Mouse (Mus musculus) T-cell, adult 2 months (primary cell): ENCODE data around the gene Ttc25.
"Not testable (repeated sequence)": the region's sequence is repeated elsewhere in the genome, so short reads cannot be mapped to it uniquely, and the experiment has no call there.

Source experiments
- DNase-seq: peaks from one replicate; pipeline ENCODE4 v3.0.0; 2022; ENCODE audit warnings: low spot score

The Ttc25 gene

GRCm38 (mm10) chr11:100528375-100529165, 16.8 kb upstream of the Ttc25 start:
- DNase-seq = no peak

GRCm38 (mm10) chr11:100533871-100534270, 11.5 kb upstream of the Ttc25 start:
- no peak for DNase-seq

DNA sequence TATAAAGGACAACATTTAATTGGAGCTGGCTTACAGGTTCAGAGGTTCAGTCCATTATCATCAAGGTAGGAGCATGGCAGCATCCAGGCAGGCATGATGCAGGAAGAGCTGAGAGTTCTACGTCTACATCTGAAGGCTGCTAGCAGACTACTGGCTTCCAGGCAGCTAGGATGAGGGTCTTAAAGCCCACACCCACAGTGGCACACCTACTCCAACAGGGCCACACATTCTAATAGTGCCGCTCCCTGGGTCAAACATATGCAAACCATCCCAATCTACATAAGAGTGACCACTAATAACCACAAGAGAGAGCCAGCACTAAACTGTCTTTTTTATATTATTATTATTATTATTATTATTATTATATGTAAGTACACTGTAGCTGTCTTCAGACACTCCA, 11.0 kb upstream of the Ttc25 start:
- DNase-seq = not testable (repeated sequence)

DNA sequence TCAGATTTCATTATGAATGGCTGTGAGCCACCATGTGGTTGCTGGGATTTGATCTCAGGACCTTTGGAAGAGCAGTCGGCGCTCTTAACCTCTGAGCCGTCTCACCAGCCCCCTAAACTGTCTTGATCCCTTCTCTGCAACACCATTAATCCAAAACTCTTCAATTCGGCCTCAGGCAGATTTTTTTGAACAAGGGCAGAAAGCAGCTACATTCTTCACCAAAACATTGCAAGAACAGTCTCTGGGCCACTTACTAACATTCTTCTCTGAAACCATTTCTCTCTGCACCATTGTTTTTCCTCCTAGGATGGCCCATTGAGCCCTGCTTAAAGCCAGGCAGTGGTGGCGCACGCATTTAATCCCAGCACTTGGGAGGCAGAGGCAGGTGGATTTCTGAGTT, 10.6 kb upstream of the Ttc25 start:
- DNase-seq = not testable (repeated sequence)

GRCm38 (mm10) chr11:100535996-100536395, 9.4 kb upstream of the Ttc25 start:
- DNase-seq = no peak

- no peak for DNase-seq
Measured at GRCm38 (mm10) chr11:100536466-100536865, 8.9 kb upstream of the Ttc25 start.

GRCm38 (mm10) chr11:100540966-100541365, 4.4 kb upstream of the Ttc25 start:
- DNase-seq = no peak

GRCm38 (mm10) chr11:100541577-100541976, 3.8 kb upstream of the Ttc25 start:
- no peak for DNase-seq

DNA sequence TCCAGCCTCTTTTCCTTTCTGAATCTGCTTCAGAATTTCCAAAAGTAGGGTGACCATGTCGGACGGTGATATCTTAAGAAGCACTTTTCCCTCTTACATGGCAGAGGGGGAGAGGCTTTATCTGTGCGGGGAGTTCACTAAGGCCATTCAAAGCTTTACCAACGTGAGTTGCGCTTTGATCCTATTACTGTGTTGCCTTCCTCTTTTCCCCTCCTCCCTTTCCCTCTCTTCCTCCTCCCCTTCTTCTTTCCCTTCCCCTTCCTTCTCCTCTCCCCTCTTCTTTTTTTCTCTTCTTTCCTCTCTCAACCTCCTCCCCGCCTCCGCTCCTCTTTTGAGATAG, 309 bp downstream of the Ttc25 start:
- no peak for DNase-seq

DNA sequence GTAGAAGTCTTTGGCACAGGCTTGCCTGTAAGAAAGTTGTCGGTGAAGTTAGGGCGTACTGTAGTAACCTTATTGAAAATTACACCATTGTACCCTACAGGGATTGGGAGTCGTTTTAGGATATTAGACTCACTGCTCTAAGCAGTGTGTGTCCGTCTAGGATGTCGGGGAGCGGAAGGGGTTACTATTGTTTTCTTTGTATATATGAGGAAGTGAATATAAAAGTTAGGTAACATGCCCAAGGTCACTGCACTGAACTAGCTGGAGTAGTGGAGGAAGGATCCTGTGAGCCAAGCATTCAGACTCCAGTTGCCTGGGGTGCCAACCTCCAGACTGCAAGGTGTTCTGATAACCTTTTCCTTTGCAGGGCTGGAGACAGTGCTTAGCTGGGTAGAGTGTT, 1.5 kb downstream of the Ttc25 start:
- DNase-seq = no peak

GRCm38 (mm10) chr11:100548141-100548540, 2.7 kb downstream of the Ttc25 start:
- DNase-seq = no peak

DNA sequence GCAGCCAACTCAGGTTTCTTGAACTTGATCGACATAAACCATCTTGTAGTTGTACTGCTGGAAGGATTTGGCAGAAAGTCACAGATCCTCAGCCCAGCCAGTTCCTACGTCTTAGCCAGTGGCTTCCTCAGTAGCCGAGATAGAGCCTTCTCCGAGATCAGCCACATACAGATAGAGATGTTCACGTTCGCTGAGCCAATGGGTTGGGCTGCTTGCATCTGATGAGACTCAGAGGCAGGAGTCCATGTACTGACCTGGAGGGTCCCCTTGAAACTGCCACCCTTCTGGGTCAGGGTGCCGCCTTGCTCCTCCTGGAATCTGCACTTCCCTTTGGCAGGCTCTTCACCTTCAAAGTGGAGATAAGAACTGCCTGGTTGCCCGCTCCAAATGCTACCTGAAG, 4.1 kb downstream of the Ttc25 start:
- no peak for DNase-seq

- DNase-seq = no peak
Measured at GRCm38 (mm10) chr11:100550101-100550500, 4.7 kb downstream of the Ttc25 start.

DNA sequence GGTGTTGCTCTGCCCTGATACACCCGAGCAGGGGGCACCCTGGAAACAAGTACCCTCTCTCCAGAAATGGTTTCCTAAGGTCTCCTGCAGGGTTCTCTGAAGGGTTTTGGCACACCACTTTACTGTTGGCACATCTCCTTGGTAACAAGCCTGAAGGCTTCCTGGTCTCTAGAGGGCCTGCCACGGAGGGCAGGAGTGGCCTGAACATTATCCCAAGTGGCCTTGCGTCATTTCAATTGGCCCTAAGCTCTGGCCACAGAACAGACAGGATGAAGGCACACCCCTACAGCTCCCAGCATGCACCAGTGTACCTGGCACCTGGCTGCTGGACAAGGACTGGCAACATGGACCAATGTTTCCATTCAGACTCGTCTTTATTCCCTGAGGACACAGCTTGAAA, 7.4 kb downstream of the Ttc25 start:
- DNase-seq = no peak

DNA sequence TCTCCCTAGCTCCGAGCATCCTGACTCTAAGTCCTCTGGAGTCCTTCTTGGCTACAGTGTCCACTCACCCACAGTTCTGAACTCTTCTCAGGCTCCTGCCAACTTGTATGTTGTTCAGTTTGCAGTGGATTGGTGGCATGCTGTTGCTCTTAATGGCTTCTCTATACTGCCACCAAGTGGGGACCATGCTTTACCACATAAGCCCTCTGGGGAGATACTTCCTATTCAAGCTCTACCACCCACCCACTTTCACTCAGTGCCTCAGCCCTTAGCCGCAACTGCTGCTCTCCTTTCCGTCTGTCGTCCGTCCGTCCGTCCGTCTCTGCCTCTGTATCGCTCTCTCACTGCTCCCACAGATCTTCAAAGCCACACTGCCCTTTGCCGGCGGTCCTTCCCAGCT, 10.2 kb downstream of the Ttc25 start:
- DNase-seq = peak; percentile 68

GRCm38 (mm10) chr11:100557563-100557962, 12.2 kb downstream of the Ttc25 start:
- DNase-seq = no peak

DNA sequence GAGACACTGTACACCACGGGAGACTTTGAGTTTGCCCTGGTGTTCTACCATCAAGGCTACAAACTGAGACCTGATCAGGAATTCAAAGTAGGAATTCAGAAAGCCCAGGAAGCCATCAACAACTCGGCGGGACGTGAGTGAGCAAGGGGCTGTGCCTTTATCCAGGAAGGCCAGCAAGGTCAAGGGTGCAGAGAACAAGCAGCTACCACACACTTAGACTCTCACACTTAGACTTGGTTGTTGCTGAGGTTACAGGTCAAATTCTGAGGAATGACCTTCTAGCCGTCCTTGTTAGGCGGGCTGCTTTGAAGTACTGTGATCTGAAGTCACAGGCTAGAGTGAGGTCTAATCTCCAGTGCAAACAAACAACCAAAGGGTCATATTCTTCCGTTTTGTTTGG, 14.1 kb downstream of the Ttc25 start:
- DNase-seq = no peak

GRCm38 (mm10) chr11:100561748-100562147, 16.3 kb downstream of the Ttc25 start:
- DNase-seq = no peak

- no peak for DNase-seq
Measured at GRCm38 (mm10) chr11:100564297-100564696, 18.9 kb downstream of the Ttc25 start.

DNA sequence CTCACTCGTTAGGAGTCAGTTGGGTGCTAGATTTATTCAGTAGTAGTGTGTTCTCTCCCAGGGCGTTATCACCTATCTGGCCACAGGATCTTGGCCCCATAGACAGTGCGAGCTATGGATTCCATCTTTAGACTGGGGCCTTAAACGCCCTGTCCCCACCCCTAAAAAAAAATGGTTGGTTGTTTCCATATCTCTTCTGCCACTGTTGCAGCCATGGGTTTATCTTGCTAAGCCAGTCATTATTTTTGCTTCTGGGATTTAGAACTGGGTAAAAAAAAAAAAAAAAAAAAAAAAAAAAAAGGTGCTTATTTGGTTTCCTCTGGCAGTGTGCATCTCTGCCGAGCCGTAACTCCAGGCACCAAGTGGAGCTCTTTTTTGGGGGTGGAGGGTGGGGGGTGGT, 19.3 kb downstream of the Ttc25 start:
- DNase-seq = no peak

DNA sequence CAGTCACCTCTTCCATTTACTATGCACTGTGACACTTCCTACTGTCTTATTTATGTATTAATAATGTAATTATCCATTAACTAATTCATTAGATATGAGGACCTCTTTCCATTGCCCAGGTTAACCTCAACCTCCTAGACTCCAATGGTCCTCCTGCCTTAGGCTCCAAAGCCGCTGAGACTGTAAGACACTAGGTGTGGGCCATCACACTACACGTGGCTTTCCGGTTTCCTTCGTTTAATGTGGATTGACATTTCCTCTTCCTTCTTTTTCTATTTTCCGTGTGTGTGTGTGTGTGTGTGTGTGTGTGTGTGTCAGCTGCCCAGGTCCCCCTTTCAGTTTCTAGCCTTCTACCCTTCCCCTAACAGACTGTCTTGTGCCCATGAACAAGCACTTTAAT, 21.8 kb downstream of the Ttc25 start:
- no peak for DNase-seq

DNA sequence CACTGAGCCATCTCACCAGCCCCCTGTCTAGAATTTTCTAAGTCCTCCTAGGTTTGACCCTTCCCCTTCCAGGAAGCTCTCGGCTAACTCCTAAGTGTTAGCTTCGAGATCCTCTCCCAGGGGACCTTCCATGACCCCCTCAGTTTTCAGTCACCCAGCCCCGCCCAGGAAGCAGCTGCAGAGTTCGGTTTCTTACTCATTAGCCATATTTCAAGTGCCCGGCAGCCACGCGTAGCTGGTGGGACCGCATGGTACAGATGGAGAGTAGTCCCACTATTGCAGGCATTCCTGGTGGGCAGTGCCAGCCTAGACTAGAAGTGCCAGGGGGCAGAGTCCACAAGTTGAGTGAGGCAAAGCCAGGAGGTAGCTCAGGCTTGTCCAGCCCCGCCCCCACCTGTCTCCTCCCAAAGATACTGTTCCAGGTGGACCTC, 22.4 kb downstream of the Ttc25 start:
- no peak for DNase-seq

GRCm38 (mm10) chr11:100568692-100569091, 23.3 kb downstream of the Ttc25 start:
- DNase-seq = no peak

GRCm38 (mm10) chr11:100569789-100570188, 24.4 kb downstream of the Ttc25 start:
- no peak for DNase-seq
